Mouse (Mus musculus) heart, postnatal 0 days (tissue): ENCODE measurements around the gene Bora. TPM values are rescaled to one million over a fixed set of nuclear protein-coding genes. Genes with fewer than 3 reads are reported as not detected.

Experiments used
- ATAC-seq: fragments of 200-750 bp; cut with Nextera tagmentation; 2 replicates; pipeline ENCODE4 v1.8.0; 2017; ENCODE audit warnings: low read depth, moderate number of reproducible peaks, moderate library complexity; ENCODE audit not compliant: insufficient read depth
- DNase-seq: peaks from one replicate; pipeline ENCODE4 v3.0.0-alpha.2; 2016; ENCODE audit warnings: low spot score
- H3K27ac ChIP-seq: fragments of 300-500 bp; sonication (generic); 2 replicates; pipeline ENCODE4 v1.5.1; 2014; ENCODE audit warnings: low read depth, mild to moderate bottlenecking
- H3K27me3 ChIP-seq: fragments of 300-500 bp; sonication (generic); 2 replicates; pipeline ENCODE4 v1.6.1; 2014; ENCODE audit warnings: low read length, mixed read lengths; ENCODE audit not compliant: control insufficient read depth, insufficient read depth
- H3K36me3 ChIP-seq: fragments of 300-500 bp; sonication (generic); replicated peaks from 2 replicates; pipeline ENCODE4 v1.6.1; 2014; ENCODE audit warnings: low read length, mixed read lengths; ENCODE audit not compliant: control insufficient read depth, insufficient read depth
- H3K4me1 ChIP-seq: fragments of 300-500 bp; sonication (generic); 2 replicates; pipeline ENCODE4 v1.6.1; 2014; ENCODE audit warnings: antibody characterized with exemption; ENCODE audit not compliant: control insufficient read depth, insufficient read depth
- H3K4me2 ChIP-seq: fragments of 300-500 bp; sonication (generic); 2 replicates; pipeline ENCODE4 v1.6.1; 2014; ENCODE audit warnings: low read depth, mild to moderate bottlenecking, low read length, moderate library complexity
- H3K4me3 ChIP-seq: fragments of 300-500 bp; sonication (generic); 2 replicates; pipeline ENCODE4 v1.5.1; 2014; ENCODE audit warnings: low read depth, low read length
- H3K9ac ChIP-seq: fragments of 300-500 bp; sonication (generic); replicated peaks from 2 replicates; pipeline ENCODE4 v1.6.1; 2014; ENCODE audit warnings: low read depth, low read length, mixed read lengths
- H3K9me3 ChIP-seq: fragments of 300-500 bp; sonication (generic); replicated peaks from 2 replicates; pipeline ENCODE4 v1.6.1; 2016; ENCODE audit warnings: low read length; ENCODE audit not compliant: control insufficient read depth
- CTCF ChIP-seq: IDR thresholded peaks from 2 replicates; pipeline ENCODE4 v1.5.1; 2016; ENCODE audit warnings: antibody characterized with exemption, control low read depth, low read depth
- EP300 ChIP-seq: IDR thresholded peaks from 2 replicates; pipeline ENCODE4 v1.6.1; 2016; ENCODE audit warnings: antibody characterized with exemption, low read depth
- WGBS: fragments of 180-500 bp; shearing (Covaris S2); extraction: QIAGEN DNeasy Blood & Tissue Kit; methylation state at CpG from one replicate; pipeline ENCODE4 v1.1.7; 2014; 5-methylcytosine and 5-hydroxymethylcytosine counted together
- polyA plus RNA-seq: library from polyadenylated mRNA; unstranded; fragments of >200 nt; fragmentation: Nextera tagmentation; extraction: Ambion mirVana; gene quantifications from 2 replicates; pipeline ENCODE4 v1.2.1, GENCODE M21; 2015
- total RNA-seq: library from RNA; depleted of rRNA; stranded (reverse); fragments of >200 nt; gene quantifications from 2 replicates; pipeline ENCODE4 v1.2.3, GENCODE M21; 2014; ENCODE audit warnings: low replicate concordance

Bora gene
- total and polyA plus RNA-seq, 2 experiments from 2014 or later: 10.7 to 12.3 TPM

DNA sequence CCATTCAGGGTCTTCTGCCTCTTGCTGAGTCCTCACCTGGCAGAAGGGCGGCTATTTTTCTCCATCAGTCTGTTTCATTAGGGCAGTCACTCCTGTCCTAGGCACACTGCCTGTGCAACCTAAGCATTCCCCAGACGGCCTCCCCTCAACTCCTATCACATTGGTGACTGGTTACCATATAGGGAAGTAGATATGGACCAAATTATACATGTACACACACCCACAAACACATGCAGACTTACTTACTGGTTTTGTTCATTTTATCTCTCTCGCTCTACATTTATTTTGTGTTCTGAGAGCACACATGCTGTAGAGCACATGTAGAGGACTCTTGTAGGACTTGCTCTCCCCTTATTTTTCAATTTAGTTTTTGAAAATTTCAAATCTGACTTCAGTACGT lies 57.0 kb downstream of the Bora start:
- Histone ChIP-seq H3K4me1 (peaks cover 5% of the 10 kb centered on the region), H3K9ac (no peak overlapping the region), H3K4me3 (no peak overlapping the region), H3K4me2 (no peak overlapping the region), H3K36me3 (peaks cover 46% of the 10 kb centered on the region), H3K27me3 (no peaks in the 10 kb centered on the region), H3K9me3 (no peaks in the 10 kb centered on the region), H3K27ac (no peak overlapping the region)
- 85% methylated on average over 4 of the region's 4 CpGs for WGBS
- TF ChIP-seq EP300 (no peak), CTCF (no peak)
- ATAC-seq (no peak), DNase-seq (no peak)

DNA sequence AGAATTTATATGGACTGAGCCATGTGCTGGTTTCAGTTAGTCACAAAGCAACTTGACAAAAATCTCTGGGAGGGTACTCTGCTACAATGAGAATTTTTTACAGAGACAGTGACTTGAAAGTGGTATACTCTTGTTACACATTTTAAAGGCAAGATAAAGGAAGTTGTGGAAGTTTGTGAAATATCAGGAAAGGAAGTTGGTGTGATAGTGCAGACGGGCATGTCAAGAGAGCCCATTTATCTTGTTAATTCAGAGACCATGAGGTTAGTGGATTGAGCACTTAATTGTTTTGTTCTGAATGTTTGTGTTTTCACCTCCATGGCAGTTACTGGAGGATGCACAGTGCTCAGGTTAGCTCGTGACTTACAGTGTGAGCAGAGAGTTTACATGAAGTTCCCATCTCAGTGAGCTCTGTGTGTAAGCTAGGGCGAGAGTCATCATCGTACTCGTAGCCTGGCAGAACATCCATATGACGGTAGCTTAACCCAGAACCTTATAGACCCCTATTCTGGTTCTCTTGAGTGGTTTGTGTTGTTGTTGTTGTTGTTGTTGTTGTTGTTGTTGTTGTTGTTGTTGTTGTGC lies 58.6 kb downstream of the Bora start:
- no peaks in the 10 kb centered on the region for H3K27me3 ChIP-seq
- no peak for TF ChIP-seq EP300
- no peak for TF ChIP-seq CTCF
- peaks cover 57% of the 10 kb centered on the region for H3K36me3 ChIP-seq
- no peak overlapping the region for H3K9ac ChIP-seq
- H3K9me3 ChIP-seq: no peaks in the 10 kb centered on the region
- H3K4me3 ChIP-seq: no peak overlapping the region
- WGBS: 81% methylated on average over 6 of the region's 6 CpGs
- H3K4me1 ChIP-seq: no peaks in the 10 kb centered on the region
- H3K4me2 ChIP-seq: no peak overlapping the region
- ATAC-seq (no peak), DNase-seq (no peak)
- no peak overlapping the region for H3K27ac ChIP-seq

DNA sequence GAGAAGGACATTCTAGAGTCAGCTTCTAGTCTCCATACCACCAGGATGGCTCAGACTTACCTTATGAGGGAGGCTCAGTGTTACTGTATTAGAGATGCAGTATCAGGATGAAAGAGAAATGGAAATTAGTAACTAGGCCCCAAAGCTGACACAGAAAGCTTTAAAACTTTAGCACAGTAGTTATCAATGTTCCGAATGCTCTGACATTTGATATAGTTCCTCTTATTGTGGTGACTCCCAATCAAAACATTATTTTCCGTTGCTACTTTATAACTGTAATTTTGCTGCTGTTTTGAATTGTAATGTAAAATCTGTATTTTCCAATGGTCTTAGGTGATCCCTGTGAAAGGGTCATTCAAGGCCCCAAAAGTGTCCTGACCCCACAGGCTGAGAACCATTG lies 60.6 kb downstream of the Bora start:
- ATAC-seq (no peak), DNase-seq (no peak)
- Histone ChIP-seq H3K27me3 (no peaks in the 10 kb centered on the region), H3K4me2 (no peak overlapping the region), H3K27ac (no peak overlapping the region), H3K4me3 (no peak overlapping the region), H3K4me1 (no peaks in the 10 kb centered on the region), H3K9me3 (no peaks in the 10 kb centered on the region), H3K36me3 (peaks cover 73% of the 10 kb centered on the region), H3K9ac (no peak overlapping the region)
- no peak for TF ChIP-seq EP300
- TF ChIP-seq CTCF: no peak
- WGBS: 76% methylated on average over 2 of the region's 2 CpGs

DNA sequence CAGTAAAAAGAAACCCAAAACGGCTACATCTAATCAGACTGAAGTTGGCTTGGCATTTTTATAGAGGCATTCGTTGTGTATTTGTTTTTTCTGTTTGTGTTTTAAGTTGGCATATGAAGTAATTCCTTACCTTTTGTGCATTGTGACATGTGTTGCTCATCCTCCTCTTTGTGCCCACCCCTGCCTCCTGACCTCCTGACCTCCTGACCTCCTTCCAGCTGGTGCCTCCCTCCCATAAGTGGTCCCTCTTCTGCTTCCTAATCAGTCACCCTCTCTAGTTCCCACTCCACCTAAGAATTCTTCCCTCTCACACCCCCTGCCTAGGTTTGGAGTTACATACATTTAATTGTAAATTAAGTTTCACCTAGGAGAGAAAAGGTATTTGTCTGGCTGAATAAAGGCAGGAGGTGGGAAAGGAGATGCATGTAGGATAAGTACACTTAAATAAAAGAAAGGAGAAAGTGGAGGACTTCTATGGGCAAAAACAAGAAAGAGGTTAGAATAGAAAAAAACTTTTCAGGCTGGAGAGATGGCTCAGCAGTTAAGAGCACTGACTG lies 61.7 kb downstream of the Bora start:
- DNase-seq (no peak), ATAC-seq (no peak)
- Histone ChIP-seq H3K4me2 (no peak overlapping the region), H3K27me3 (no peaks in the 10 kb centered on the region), H3K9me3 (no peaks in the 10 kb centered on the region), H3K27ac (no peak overlapping the region), H3K36me3 (peaks cover 70% of the 10 kb centered on the region), H3K4me3 (no peak overlapping the region), H3K9ac (no peak overlapping the region), H3K4me1 (no peaks in the 10 kb centered on the region)
- WGBS: 85% methylated on average over 2 of the region's 2 CpGs
- TF ChIP-seq CTCF (no peak), EP300 (no peak)

DNA sequence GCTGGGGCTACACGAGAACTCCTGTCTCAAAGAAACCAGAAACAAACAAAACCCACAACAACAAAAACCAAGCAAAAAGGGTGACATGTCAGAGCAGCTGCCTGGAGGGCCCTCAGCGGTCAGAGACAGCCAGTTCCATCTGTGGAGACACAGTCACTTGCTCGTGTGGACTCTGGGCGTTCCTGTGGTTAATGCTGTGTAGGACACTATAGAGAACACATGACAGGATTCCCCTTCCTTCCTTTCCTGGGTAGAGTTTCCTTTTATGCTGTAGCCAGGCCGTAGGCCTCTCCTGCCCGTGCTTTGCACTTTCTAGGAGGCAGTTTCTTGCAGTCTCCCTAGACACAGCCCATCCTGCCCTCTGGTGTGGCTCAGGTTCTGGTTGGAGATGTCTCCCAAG lies 62.7 kb downstream of the Bora start:
- TF ChIP-seq CTCF (no peak), EP300 (no peak)
- no peaks in the 10 kb centered on the region for H3K27me3 ChIP-seq
- no peaks in the 10 kb centered on the region for H3K4me1 ChIP-seq
- WGBS: 90% methylated on average over 6 of the region's 6 CpGs
- DNase-seq (no peak), ATAC-seq (no peak)
- H3K4me2 ChIP-seq: no peak overlapping the region
- no peaks in the 10 kb centered on the region for H3K9me3 ChIP-seq
- H3K4me3 ChIP-seq: no peak overlapping the region
- peaks cover 69% of the 10 kb centered on the region for H3K36me3 ChIP-seq
- H3K9ac ChIP-seq: no peak overlapping the region
- no peak overlapping the region for H3K27ac ChIP-seq

DNA sequence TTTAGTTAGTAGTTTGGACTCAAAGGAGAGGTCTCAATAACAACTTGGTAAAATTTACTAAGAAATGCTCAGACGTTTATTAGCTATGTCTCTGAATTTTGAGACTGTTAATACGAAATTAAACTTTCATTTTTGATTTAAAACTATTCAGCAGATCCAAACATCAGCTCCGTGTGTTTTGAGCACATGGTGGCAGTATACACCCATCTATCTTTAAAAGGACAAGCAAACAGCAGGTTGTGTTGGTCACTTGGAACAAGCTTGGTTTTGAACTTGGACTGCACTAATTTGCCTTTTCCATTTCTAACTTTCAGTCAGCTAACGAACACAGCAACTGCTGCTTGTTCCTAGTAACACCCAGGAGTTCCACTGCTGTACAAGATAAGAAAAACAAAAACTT lies 71.6 kb downstream of the Bora start:
- Histone ChIP-seq H3K4me2 (no peak overlapping the region), H3K4me3 (no peak overlapping the region), H3K27me3 (no peaks in the 10 kb centered on the region), H3K4me1 (no peaks in the 10 kb centered on the region), H3K27ac (no peak overlapping the region), H3K9me3 (no peaks in the 10 kb centered on the region), H3K36me3 (peaks cover 36% of the 10 kb centered on the region), H3K9ac (no peak overlapping the region)
- ATAC-seq (no peak), DNase-seq (no peak)
- WGBS: 74% methylated on average over 4 of the region's 4 CpGs
- TF ChIP-seq CTCF (peak; percentile 21; the same call in 1 of the 2 replicates), EP300 (no peak)
